Mouse (Mus musculus) MEL (cell line): ENCODE data around the gene Pla2g3.

Experiments used
- CHD1 ChIP-seq: IDR thresholded peaks from 2 replicates; pipeline ENCODE4 v1.6.1; 2012; ENCODE audit warnings: low read depth, mild to moderate bottlenecking, inconsistent platforms, low read length, improper control_type of control experiment
- CTCF ChIP-seq, 3 experiments: IDR thresholded peaks in 2 of 3; conservative IDR thresholded peaks in 1 of 3; 2 replicates each; pipeline ENCODE4 v1.5.1; 2011 to 2012; ENCODE audit warnings: low read length in 3 of 3, low read depth in 2 of 3, mild to moderate bottlenecking in 2 of 3, improper control_type of control experiment in 1 of 3, inconsistent platforms in 1 of 3, mixed read lengths in 1 of 3, moderate library complexity in 1 of 3; ENCODE audit not compliant: control insufficient read depth in 1 of 3, insufficient read depth in 1 of 3, poor library complexity in 1 of 3, severe bottlenecking in 1 of 3
- EP300 ChIP-seq, 2 experiments: IDR thresholded peaks; 2 replicates each; pipeline ENCODE4 v1.6.1; 2011; ENCODE audit warnings: improper control_type of control experiment in 2 of 2, low read length in 2 of 2, low read depth in 1 of 2, mild to moderate bottlenecking in 1 of 2
- GABPA ChIP-seq: IDR thresholded peaks from 2 replicates; pipeline ENCODE4 v1.6.1; 2012; ENCODE audit warnings: low read depth, mild to moderate bottlenecking, inconsistent platforms, low read length, improper control_type of control experiment, moderate library complexity
- MAFK ChIP-seq: IDR thresholded peaks from 2 replicates; pipeline ENCODE4 v1.6.1; 2011; ENCODE audit warnings: low read depth, mild to moderate bottlenecking, low read length, improper control_type of control experiment, borderline replicate concordance
- MYC ChIP-seq: IDR thresholded peaks from 2 replicates; pipeline ENCODE4 v1.6.1; 2011; ENCODE audit warnings: low read depth, mild to moderate bottlenecking, low read length, improper control_type of control experiment, moderate library complexity
- NRF1 ChIP-seq: IDR thresholded peaks from 2 replicates; pipeline ENCODE4 v1.6.1; 2014; ENCODE audit warnings: low read depth, mild to moderate bottlenecking, inconsistent platforms, low read length, improper control_type of control experiment, moderate library complexity; ENCODE audit not compliant: poor library complexity, insufficient read depth, severe bottlenecking
- POLR2A ChIP-seq, 2 experiments: IDR thresholded peaks; 2 replicates each; pipeline ENCODE4 v1.6.1; 2011 to 2012; ENCODE audit warnings: low read length in 2 of 2, mild to moderate bottlenecking in 2 of 2, control low read depth in 1 of 2, improper control_type of control experiment in 1 of 2, low read depth in 1 of 2, moderate library complexity in 1 of 2; ENCODE audit not compliant: control insufficient read depth in 1 of 2, insufficient read depth in 1 of 2, poor library complexity in 1 of 2
- POLR2AphosphoS2 ChIP-seq: IDR thresholded peaks from 2 replicates; pipeline ENCODE4 v1.6.1; 2011; ENCODE audit warnings: low read length, improper control_type of control experiment
- TAL1 ChIP-seq: IDR thresholded peaks from 2 replicates; pipeline ENCODE4 v1.6.1; 2012; ENCODE audit warnings: mild to moderate bottlenecking, inconsistent platforms, low read length, moderate library complexity, mixed read lengths
- TBP ChIP-seq: IDR thresholded peaks from 2 replicates; pipeline ENCODE4 v1.8.0; 2011; ENCODE audit warnings: low read depth, low read length, improper control_type of control experiment
- USF1 ChIP-seq: IDR thresholded peaks from 2 replicates; pipeline ENCODE4 v1.6.1; 2014; ENCODE audit warnings: low read depth, mild to moderate bottlenecking, inconsistent platforms, low read length, improper control_type of control experiment, moderate library complexity

DNA sequence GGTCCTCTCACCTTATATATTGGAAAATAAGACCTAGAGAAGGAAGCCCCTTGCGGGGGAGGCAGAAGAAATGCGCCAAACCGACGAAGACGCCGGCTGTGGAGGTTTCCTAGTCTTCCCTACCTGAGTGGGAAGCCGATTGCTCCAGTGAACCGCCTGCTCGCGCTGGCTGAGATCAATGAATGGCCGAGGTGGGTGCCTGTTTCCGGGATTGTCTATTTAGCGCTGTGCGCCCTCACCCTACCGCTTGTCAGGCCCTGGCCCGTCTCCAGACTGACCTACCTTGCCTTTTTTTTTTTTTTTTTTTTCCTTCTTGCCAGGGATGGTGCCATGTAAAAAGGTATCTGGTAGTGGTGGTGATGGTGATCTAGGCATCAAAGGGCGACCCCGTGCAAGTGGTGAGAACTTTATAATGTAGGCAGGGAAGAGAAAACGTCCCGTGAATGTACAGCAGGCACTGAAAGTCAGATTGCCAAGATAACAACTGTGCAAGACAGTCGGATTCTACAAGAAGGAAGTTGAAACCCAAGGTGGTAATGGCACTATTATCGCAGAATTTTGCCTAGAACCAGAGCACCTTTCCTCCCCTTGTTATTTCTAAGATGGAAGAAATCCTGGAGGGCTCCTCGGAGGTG lies 52.5 kb downstream of the Pla2g3 start, which contains the start of gene Smtn:
- TF ChIP-seq TAL1 (no peak), CTCF (IDR thresholded peaks at IDR 0.05 in 2 of 3, conservative IDR thresholded peaks at IDR 0.05 in 1 of 3; ENCODE audit: control insufficient read depth in 1 of 3, insufficient read depth in 1 of 3, low read depth in 2 of 3, low read length in 3 of 3, poor library complexity in 1 of 3, severe bottlenecking in 1 of 3) (no peak), MYC (no peak), EP300 (IDR thresholded peaks at IDR 0.05; ENCODE audit: low read depth in 1 of 2, low read length in 2 of 2) (peak in 1 of 2 experiments; percentile 51; a peak in 1 of 4 replicates), MAFK (no peak), GABPA (no peak), POLR2A (IDR thresholded peaks at IDR 0.05; ENCODE audit: control insufficient read depth in 1 of 2, insufficient read depth in 1 of 2, low read depth in 1 of 2, low read length in 2 of 2, poor library complexity in 1 of 2) (no peak), POLR2AphosphoS2 (no peak), NRF1 (no peak), TBP (no peak), USF1 (no peak), CHD1 (0 out of 2 replicates have a peak, but pooled peaks have one; percentile 59)
